29 mouse cellular contexts compared by ENCODE assay signal in genomic region chr10:56587205-56587604, GRCm38 (mm10).
DNase-seq lines count a peak whose midpoint lies in the region; ATAC-seq lines count a peak whose summit lies in the region.
"Had no signal": no experiment of that assay in that cellular context is flagged by ENCODE, and none has a peak within 500 bp of the region (broad histone marks: within the 10 kb centered on the region; RNA-seq: fewer than 3 reads in every experiment).

No protein-coding gene starts in this region.

- no peaks in the 10 kb centered on the region for H3K9me3 ChIP-seq in embryonic facial prominence, embryonic 11.5 days (replicated peaks; ENCODE audit: control insufficient read depth, low read length)
- H3K9me3 ChIP-seq in embryonic facial prominence, embryonic 10.5 days: no peaks in the 10 kb centered on the region
- no peaks in the 10 kb centered on the region for H3K9me3 ChIP-seq in limb, embryonic 13.5 days
- no peaks in the 10 kb centered on the region for H3K9me3 ChIP-seq in limb, embryonic 10.5 days (replicated peaks)
- H3K9me3 ChIP-seq in neural tube, embryonic 11.5 days (ENCODE audit: control insufficient read depth, low read length): no peaks in the 10 kb centered on the region
- H3K9me3 ChIP-seq: embryonic facial prominence, embryonic 13.5 days; embryonic facial prominence, embryonic 15.5 days; forebrain, embryonic 10.5 days; forebrain, embryonic 12.5 days; G1E had no signal

- no peaks in the 10 kb centered on the region for H3K4me1 ChIP-seq in embryonic facial prominence, embryonic 11.5 days (ENCODE audit: control insufficient read depth, insufficient read depth, low read length)
- peaks cover 3% of the 10 kb centered on the region; the same call in 1 of the 2 replicates for H3K4me1 ChIP-seq in embryonic facial prominence, embryonic 10.5 days
- peaks cover 9% of the 10 kb centered on the region for H3K4me1 ChIP-seq in limb, embryonic 13.5 days
- H3K4me1 ChIP-seq in limb, embryonic 10.5 days: peaks cover 8% of the 10 kb centered on the region; the same call in 1 of the 2 replicates
- H3K4me1 ChIP-seq in neural tube, embryonic 11.5 days (ENCODE audit: control insufficient read depth, insufficient read depth, low read length): no peaks in the 10 kb centered on the region
- H3K4me1 ChIP-seq: embryonic facial prominence, embryonic 15.5 days; forebrain, embryonic 10.5 days; forebrain, embryonic 12.5 days had no signal

- H3K4me2 ChIP-seq in embryonic facial prominence, embryonic 11.5 days (ENCODE audit: low read depth, low read length): no peak overlapping the region
- no peak overlapping the region for H3K4me2 ChIP-seq in limb, embryonic 13.5 days (replicated peaks)
- no peak overlapping the region for H3K4me2 ChIP-seq in neural tube, embryonic 11.5 days (ENCODE audit: low read depth)
- H3K4me2 ChIP-seq: embryonic facial prominence, embryonic 13.5 days; embryonic facial prominence, embryonic 15.5 days; forebrain, embryonic 12.5 days had no signal

- no peaks in the 10 kb centered on the region for H3K27me3 ChIP-seq in embryonic facial prominence, embryonic 11.5 days (ENCODE audit: control insufficient read depth, insufficient read depth, low read length)
- no peaks in the 10 kb centered on the region for H3K27me3 ChIP-seq in embryonic facial prominence, embryonic 10.5 days (replicated peaks; ENCODE audit: low read depth, poor library complexity, severe bottlenecking)
- no peaks in the 10 kb centered on the region for H3K27me3 ChIP-seq in limb, embryonic 13.5 days
- H3K27me3 ChIP-seq in limb, embryonic 10.5 days (ENCODE audit: low read depth, poor library complexity, severe bottlenecking): no peaks in the 10 kb centered on the region
- no peaks in the 10 kb centered on the region for H3K27me3 ChIP-seq in neural tube, embryonic 11.5 days (ENCODE audit: control insufficient read depth, insufficient read depth, low read length)
- H3K27me3 ChIP-seq: CH12.LX; embryonic facial prominence, embryonic 13.5 days; embryonic facial prominence, embryonic 15.5 days; forebrain, embryonic 12.5 days; Patski had no signal

- 0 out of 2 replicates have a peak, but pooled peaks have one; percentile 44 for ATAC-seq in embryonic facial prominence, embryonic 11.5 days (replicated peaks; ENCODE audit: insufficient number of reproducible peaks, low FRiP score, low TSS enrichment, low read depth)
- peak; percentile 40; the same call in 1 of the 2 replicates for ATAC-seq in limb, embryonic 13.5 days (ENCODE audit: low FRiP score, low read depth)
- peak; percentile 23; the same call in 1 of the 2 replicates for ATAC-seq in neural tube, embryonic 11.5 days (ENCODE audit: insufficient read depth, low FRiP score, low TSS enrichment)
- ATAC-seq: activated CD4-positive, CD25-positive, alpha-beta regulatory T cell, adult 4 months; CD4-positive, CD25-positive, alpha-beta regulatory T cell, adult 4 months; forebrain, embryonic 14.5 days; forebrain, embryonic 16.5 days; Patski had no signal

- H3K9ac ChIP-seq in embryonic facial prominence, embryonic 11.5 days (replicated peaks; ENCODE audit: low read length): no peak overlapping the region
- no peak overlapping the region for H3K9ac ChIP-seq in limb, embryonic 13.5 days
- H3K9ac ChIP-seq in neural tube, embryonic 11.5 days (ENCODE audit: low read length): no peak overlapping the region
- H3K9ac ChIP-seq: embryonic facial prominence, embryonic 13.5 days; embryonic facial prominence, embryonic 15.5 days; forebrain, embryonic 12.5 days had no signal

- no peak for DNase-seq in embryonic facial prominence, embryonic 11.5 days (ENCODE audit: low spot score)
- DNase-seq in embryonic facial prominence, embryonic 10.5 days (ENCODE audit: low spot score): no peak
- DNase-seq in limb, embryonic 10.5 days (ENCODE audit: low spot score): no peak
- no peak for DNase-seq in neural tube, embryonic 11.5 days (ENCODE audit: low spot score)
- no peak for DNase-seq in neural tube, embryonic 10.5 days (ENCODE audit: extremely low spot score, low spot score)
- peak; percentile 33 for DNase-seq in forelimb bud, embryonic 11.5 days (ENCODE audit: low read depth, low spot score)
- DNase-seq: adrenal gland, adult 8-10 months; adrenal gland, postnatal 14 days; adrenal gland, postnatal 36 days; B cell, adult 2 months; cerebellum, adult 11-12 months; cerebellum, adult 2 months; cerebellum, adult 9-10 months; cerebellum, postnatal 10 days; cerebellum, postnatal 25 days; embryo, embryonic 11 days had no signal

- H3K36me3 ChIP-seq in embryonic facial prominence, embryonic 11.5 days (replicated peaks; ENCODE audit: control insufficient read depth, insufficient read depth, low read depth, low read length): no peaks in the 10 kb centered on the region
- no peaks in the 10 kb centered on the region for H3K36me3 ChIP-seq in embryonic facial prominence, embryonic 10.5 days (replicated peaks)
- no peaks in the 10 kb centered on the region for H3K36me3 ChIP-seq in limb, embryonic 13.5 days
- no peaks in the 10 kb centered on the region for H3K36me3 ChIP-seq in limb, embryonic 10.5 days
- no peaks in the 10 kb centered on the region for H3K36me3 ChIP-seq in neural tube, embryonic 11.5 days (ENCODE audit: control insufficient read depth, insufficient read depth, low read length)
- H3K36me3 ChIP-seq: embryonic facial prominence, embryonic 13.5 days; embryonic facial prominence, embryonic 15.5 days; forebrain, embryonic 10.5 days; forebrain, embryonic 12.5 days; G1E had no signal

- no peak overlapping the region for H3K4me3 ChIP-seq in embryonic facial prominence, embryonic 11.5 days (ENCODE audit: low read depth, low read length)
- no peak overlapping the region for H3K4me3 ChIP-seq in embryonic facial prominence, embryonic 10.5 days
- no peak overlapping the region for H3K4me3 ChIP-seq in limb, embryonic 13.5 days
- no peak overlapping the region for H3K4me3 ChIP-seq in limb, embryonic 10.5 days
- H3K4me3 ChIP-seq in neural tube, embryonic 11.5 days (ENCODE audit: low read depth, low read length): no peak overlapping the region
- H3K4me3 ChIP-seq: embryonic facial prominence, embryonic 13.5 days; embryonic facial prominence, embryonic 15.5 days; erythroblast, embryonic 14.5 days; forebrain, embryonic 10.5 days; forebrain, embryonic 12.5 days had no signal

- H3K27ac ChIP-seq in embryonic facial prominence, embryonic 11.5 days (replicated peaks; ENCODE audit: low read depth, low read length): no peak overlapping the region
- H3K27ac ChIP-seq in embryonic facial prominence, embryonic 10.5 days (replicated peaks): no peak overlapping the region
- no peak overlapping the region for H3K27ac ChIP-seq in limb, embryonic 13.5 days
- no peak overlapping the region for H3K27ac ChIP-seq in limb, embryonic 10.5 days
- no peak overlapping the region for H3K27ac ChIP-seq in neural tube, embryonic 11.5 days (ENCODE audit: low read depth, low read length)
- H3K27ac ChIP-seq: embryonic facial prominence, embryonic 13.5 days; embryonic facial prominence, embryonic 15.5 days; forebrain, embryonic 10.5 days; forebrain, embryonic 12.5 days had no signal

- 67% methylated on average over 2 of the region's 2 CpGs for WGBS in embryonic facial prominence, embryonic 11.5 days
- WGBS in embryonic facial prominence, embryonic 10.5 days: 60% methylated on average over 2 of the region's 2 CpGs
- 22% methylated on average over 2 of the region's 2 CpGs for WGBS in limb, embryonic 13.5 days
- WGBS in limb, embryonic 10.5 days: 55% methylated on average over 2 of the region's 2 CpGs
- 65% methylated on average over 2 of the region's 2 CpGs for WGBS in neural tube, embryonic 11.5 days
